Mouse (Mus musculus): ENCODE measurements around the gene Ddx25. TPM values are rescaled to one million over a fixed set of nuclear protein-coding genes. Genes with fewer than 3 reads are reported as not detected.

The Ddx25 gene
- polyA plus RNA-seq, 1 experiment from 2014 or later = 0.96 TPM

- Histone ChIP-seq H3K4me2 (ENCODE audit: low read length) (peak overlapping the region; percentile 87), H3K4me1 (replicated peaks; ENCODE audit: insufficient read depth, low read length) (peaks cover 12% of the 10 kb centered on the region), H3K27ac (peak overlapping the region; percentile 25; the same call in 1 of the 2 replicates), H3K4me3 (replicated peaks; ENCODE audit: low read depth, low read length) (peak overlapping the region; percentile 60), H3K27me3 (ENCODE audit: insufficient read depth, low read length) (0 out of 2 replicates have a peak, but pooled peaks cover 5% of the 10 kb centered on the region), H3K9me3 (replicated peaks; ENCODE audit: low read length) (no peaks in the 10 kb centered on the region), H3K9ac (ENCODE audit: low read depth, low read length) (peak overlapping the region; percentile 51), H3K36me3 (ENCODE audit: insufficient read depth, low read length) (peaks cover 6% of the 10 kb centered on the region; the same call in 1 of the 2 replicates)
- peak; percentile 86 for ATAC-seq (replicated peaks; ENCODE audit: low FRiP score, low read depth)
- DNase-seq (ENCODE audit: low spot score) = peak; percentile 95
- TF ChIP-seq CTCF (IDR thresholded peaks at IDR 0.05; ENCODE audit: low read depth) = no peak
- 1% methylated on average over 31 of the region's 31 CpGs for WGBS
These were observed 922 bp upstream of the Ddx25 start for GRCm38 (mm10) chr9:35559009-35559890.

- Histone ChIP-seq H3K9me3 (replicated peaks; ENCODE audit: low read length) (no peaks in the 10 kb centered on the region), H3K9ac (ENCODE audit: low read depth, low read length) (no peak overlapping the region), H3K27ac (no peak overlapping the region), H3K4me3 (replicated peaks; ENCODE audit: low read depth, low read length) (no peak overlapping the region), H3K27me3 (ENCODE audit: insufficient read depth, low read length) (0 out of 2 replicates have a peak, but pooled peaks cover 5% of the 10 kb centered on the region), H3K36me3 (ENCODE audit: insufficient read depth, low read length) (peaks cover 2% of the 10 kb centered on the region; the same call in 1 of the 2 replicates), H3K4me2 (ENCODE audit: low read length) (no peak overlapping the region), H3K4me1 (replicated peaks; ENCODE audit: insufficient read depth, low read length) (peaks cover 12% of the 10 kb centered on the region)
- WGBS = 71% methylated on average over 12 of the region's 12 CpGs
- TF ChIP-seq CTCF (IDR thresholded peaks at IDR 0.05; ENCODE audit: low read depth) = no peak
- no peak for DNase-seq (ENCODE audit: low spot score)
- no peak for ATAC-seq (replicated peaks; ENCODE audit: low FRiP score, low read depth)
These were observed 1.7 kb downstream of the Ddx25 start for GRCm38 (mm10) chr9:35556494-35557102.

- H3K27me3 ChIP-seq (ENCODE audit: insufficient read depth, low read length) = no peaks in the 10 kb centered on the region
- H3K27ac ChIP-seq = no peak overlapping the region
- ATAC-seq (replicated peaks; ENCODE audit: low FRiP score, low read depth) (no peak), DNase-seq (ENCODE audit: low spot score) (no peak)
- no peak overlapping the region for H3K4me2 ChIP-seq (ENCODE audit: low read length)
- H3K4me1 ChIP-seq (replicated peaks; ENCODE audit: insufficient read depth, low read length) = no peaks in the 10 kb centered on the region
- no peak overlapping the region for H3K4me3 ChIP-seq (replicated peaks; ENCODE audit: low read depth, low read length)
- no peaks in the 10 kb centered on the region for H3K9me3 ChIP-seq (replicated peaks; ENCODE audit: low read length)
- no peak overlapping the region for H3K9ac ChIP-seq (ENCODE audit: low read depth, low read length)
- no peaks in the 10 kb centered on the region for H3K36me3 ChIP-seq (ENCODE audit: insufficient read depth, low read length)
- WGBS = 71% methylated on average over 9 of the region's 9 CpGs
- TF ChIP-seq CTCF (IDR thresholded peaks at IDR 0.05; ENCODE audit: low read depth) = no peak
These were observed 9.9 kb downstream of the Ddx25 start for GRCm38 (mm10) chr9:35548455-35548854.

GRCm38 (mm10) chr9:35546745-35547144 lies 11.6 kb downstream of the Ddx25 start:
- Histone ChIP-seq H3K9me3 (replicated peaks; ENCODE audit: low read length) (no peaks in the 10 kb centered on the region), H3K4me1 (replicated peaks; ENCODE audit: insufficient read depth, low read length) (no peaks in the 10 kb centered on the region), H3K36me3 (ENCODE audit: insufficient read depth, low read length) (no peaks in the 10 kb centered on the region), H3K4me3 (replicated peaks; ENCODE audit: low read depth, low read length) (no peak overlapping the region), H3K27me3 (ENCODE audit: insufficient read depth, low read length) (no peaks in the 10 kb centered on the region), H3K9ac (ENCODE audit: low read depth, low read length) (no peak overlapping the region), H3K4me2 (ENCODE audit: low read length) (no peak overlapping the region), H3K27ac (no peak overlapping the region)
- DNase-seq (ENCODE audit: low spot score) = no peak
- no peak for TF ChIP-seq CTCF (IDR thresholded peaks at IDR 0.05; ENCODE audit: low read depth)
- no peak for ATAC-seq (replicated peaks; ENCODE audit: low FRiP score, low read depth)
- WGBS = 65% methylated on average over 9 of the region's 9 CpGs

GRCm38 (mm10) chr9:35545704-35546103 lies 12.6 kb downstream of the Ddx25 start:
- Histone ChIP-seq H3K36me3 (ENCODE audit: insufficient read depth, low read length) (no peaks in the 10 kb centered on the region), H3K9me3 (replicated peaks; ENCODE audit: low read length) (no peaks in the 10 kb centered on the region), H3K4me1 (replicated peaks; ENCODE audit: insufficient read depth, low read length) (no peaks in the 10 kb centered on the region), H3K27me3 (ENCODE audit: insufficient read depth, low read length) (no peaks in the 10 kb centered on the region), H3K9ac (ENCODE audit: low read depth, low read length) (no peak overlapping the region), H3K4me3 (replicated peaks; ENCODE audit: low read depth, low read length) (no peak overlapping the region), H3K4me2 (ENCODE audit: low read length) (no peak overlapping the region), H3K27ac (no peak overlapping the region)
- no peak for DNase-seq (ENCODE audit: low spot score)
- TF ChIP-seq CTCF (IDR thresholded peaks at IDR 0.05; ENCODE audit: low read depth) = peak; percentile 47; the same call in 1 of the 2 replicates
- no peak for ATAC-seq (replicated peaks; ENCODE audit: low FRiP score, low read depth)
- 72% methylated on average over 12 of the region's 12 CpGs for WGBS

GRCm38 (mm10) chr9:35544666-35545065 lies 13.7 kb downstream of the Ddx25 start:
- Histone ChIP-seq H3K4me2 (ENCODE audit: low read length) (no peak overlapping the region), H3K9me3 (replicated peaks; ENCODE audit: low read length) (no peaks in the 10 kb centered on the region), H3K27me3 (ENCODE audit: insufficient read depth, low read length) (no peaks in the 10 kb centered on the region), H3K27ac (no peak overlapping the region), H3K36me3 (ENCODE audit: insufficient read depth, low read length) (no peaks in the 10 kb centered on the region), H3K4me3 (replicated peaks; ENCODE audit: low read depth, low read length) (no peak overlapping the region), H3K4me1 (replicated peaks; ENCODE audit: insufficient read depth, low read length) (no peaks in the 10 kb centered on the region), H3K9ac (ENCODE audit: low read depth, low read length) (no peak overlapping the region)
- DNase-seq (ENCODE audit: low spot score) = peak; percentile 58
- TF ChIP-seq CTCF (IDR thresholded peaks at IDR 0.05; ENCODE audit: low read depth) = no peak
- ATAC-seq (replicated peaks; ENCODE audit: low FRiP score, low read depth) = 0 out of 2 replicates have a peak, but pooled peaks have one; percentile 19
- 54% methylated on average over 2 of the region's 2 CpGs for WGBS
